Mouse (Mus musculus) neutrophil, adult 65 days (primary cell): ENCODE results near the gene Rbm4. TPM values are rescaled to one million over a fixed set of nuclear protein-coding genes. Genes with fewer than 3 reads are reported as not detected.

Experiments used
- total RNA-seq: library from RNA; stranded (reverse); gene quantifications from 2 replicates; pipeline ENCODE4 v1.2.4, GENCODE M21; 2023

Gene Rbm4
- 38.2 and 43.7 TPM in 2 replicates for total RNA-seq

GRCm38 (mm10) chr19:4793831-4794422 lies at the start of gene Rbm4:
Gene Rbm4, minus strand, starts transcription at chr19:4793901.

GRCm38 (mm10) chr19:4839149-4839548 lies 45.4 kb upstream of the Rbm4 start, which contains the start of the genes Ccs and Ccdc87:
Gene Ccs, minus strand, starts transcription at chr19:4839332.
Gene Ccdc87, plus strand, starts transcription at chr19:4839366.

GRCm38 (mm10) chr19:4811063-4811908 lies 17.6 kb upstream of the Rbm4 start, which contains the start of the genes Gm21992 and Rbm14:
Gene Gm21992, minus strand, starts transcription at chr19:4811612.
Gene Rbm14, minus strand, starts transcription at chr19:4811634.

GRCm38 (mm10) chr19:4756193-4756911 lies 37.3 kb downstream of the Rbm4 start, which contains the start of gene Rbm4b:
Gene Rbm4b, plus strand, starts transcription at chr19:4756497.

Other genes starting within 250 kb of the Rbm4 start
- gene Lrfn4, start 178.2 kb downstream of the Rbm4 start, total RNA-seq: 0.29 and 0.76 TPM in 2 replicates
- gene Rce1, start 168.3 kb downstream of the Rbm4 start, total RNA-seq: 11.7 and 17.7 TPM in 2 replicates
- not detected in 2 replicates for gene Gm960, start 95.2 kb downstream of the Rbm4 start, total RNA-seq
- gene Sptbn2, start 82.7 kb downstream of the Rbm4 start, total RNA-seq: 0.05 TPM in 1 of 2 replicates, not detected in the other
- 10.2 and 11.6 TPM in 2 replicates for gene Rbm4b, start 37.4 kb downstream of the Rbm4 start, total RNA-seq
- gene Gm21992, start 17.7 kb upstream of the Rbm4 start, total RNA-seq: 11.1 and 17.9 TPM in 2 replicates
- gene Rbm14, start 17.7 kb upstream of the Rbm4 start, total RNA-seq: 35.2 and 39.3 TPM in 2 replicates
- gene Ccs, start 45.4 kb upstream of the Rbm4 start, total RNA-seq: 8.4 and 9.7 TPM in 2 replicates
- gene Ccdc87, start 45.5 kb upstream of the Rbm4 start, total RNA-seq: not detected in 2 replicates
- gene Ctsf, start 61.2 kb upstream of the Rbm4 start, total RNA-seq: 0.92 and 1.1 TPM in 2 replicates
- gene Actn3, start 84.0 kb upstream of the Rbm4 start, total RNA-seq: not detected in 2 replicates
- 2.9 and 5.0 TPM in 2 replicates for gene Zdhhc24, start 84.8 kb upstream of the Rbm4 start, total RNA-seq
- gene Bbs1, start 112.7 kb upstream of the Rbm4 start, total RNA-seq: 0.29 TPM in 1 of 2 replicates, not detected in the other
- gene Dpp3, start 134.4 kb upstream of the Rbm4 start, total RNA-seq: 49.8 and 60.7 TPM in 2 replicates
- gene Peli3, start 149.2 kb upstream of the Rbm4 start, total RNA-seq: not detected in 2 replicates
- gene Mrpl11, start 168.2 kb upstream of the Rbm4 start, total RNA-seq: 7.8 and 9.4 TPM in 2 replicates
- not detected in 2 replicates for gene Npas4, start 196.4 kb upstream of the Rbm4 start, total RNA-seq
- gene Slc29a2, start 230.0 kb upstream of the Rbm4 start, total RNA-seq: 0.88 and 2.3 TPM in 2 replicates
- gene B4gat1, start 244.9 kb upstream of the Rbm4 start, total RNA-seq: 3.5 and 3.9 TPM in 2 replicates
- gene AC124502.3, start 245.0 kb upstream of the Rbm4 start, total RNA-seq: 0.32 TPM in 1 of 2 replicates, not detected in the other
- gene Brms1, start 247.5 kb upstream of the Rbm4 start, total RNA-seq: 48.6 and 55.1 TPM in 2 replicates